Mouse (Mus musculus) effector memory CD4-positive, alpha-beta T cell, adult 5 months (primary cell): ENCODE data around the gene Car8. TPM values are rescaled to one million over a fixed set of nuclear protein-coding genes. Genes with fewer than 3 reads are reported as not detected.

Experiments used
- polyA plus RNA-seq: library from polyadenylated mRNA; unstranded; fragments of 100-300 nt; shearing (Covaris generic); gene quantifications from one replicate; pipeline ENCODE4 v1.2.1, GENCODE M21; 2017

Gene Car8
- not detected for polyA plus RNA-seq

GRCm38 (mm10) chr4:8238560-8239305 is at the start of gene Car8:
Gene Car8 (minus strand): TSS chr4:8239041.

